Mouse (Mus musculus) heart, postnatal 14 days (tissue): Measurements from ENCODE around the gene Xpot. TPM values are rescaled to one million over a fixed set of nuclear protein-coding genes. Genes with fewer than 3 reads are reported as not detected.

Source experiments
- DNase-seq, 2 experiments: peaks; one replicate each; pipeline ENCODE4 v3.0.0; 2021 to 2022
- intact Hi-C: fragments of 180-260 bp; cut with DNase I; formaldehyde crosslinking; loops from one replicate; pipeline ENCODE4 v1.15.1; 2025
- total RNA-seq, 2 experiments: library from RNA; stranded (reverse); gene quantifications; 2 replicates each; pipeline ENCODE4 v1.2.3; 2021

Gene Xpot
- total RNA-seq, 2 experiments from 2014 or later = 24.5 to 25.7 TPM

DNA sequence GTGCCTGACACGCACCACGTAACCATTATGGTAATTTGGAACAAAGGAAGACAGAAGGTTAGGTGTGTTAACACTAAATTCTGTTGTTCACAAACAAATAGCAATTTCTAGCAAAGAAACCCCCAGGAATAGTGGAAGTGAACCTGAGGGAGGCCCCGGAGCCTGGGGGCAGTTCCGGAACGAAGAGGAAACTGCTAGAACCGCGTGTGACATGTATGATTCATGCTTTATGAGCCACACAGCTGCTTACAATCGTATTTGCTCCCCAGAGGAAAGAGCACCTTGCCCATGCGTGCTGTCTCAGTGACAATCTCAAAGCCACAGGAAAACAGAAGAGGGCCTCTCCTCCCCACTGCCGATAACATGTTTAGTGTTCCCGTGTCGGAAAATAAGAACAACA is 43.1 kb downstream of the Xpot start:
- DNase-seq = no peak
- intact Hi-C loops = no loop called here

DNA sequence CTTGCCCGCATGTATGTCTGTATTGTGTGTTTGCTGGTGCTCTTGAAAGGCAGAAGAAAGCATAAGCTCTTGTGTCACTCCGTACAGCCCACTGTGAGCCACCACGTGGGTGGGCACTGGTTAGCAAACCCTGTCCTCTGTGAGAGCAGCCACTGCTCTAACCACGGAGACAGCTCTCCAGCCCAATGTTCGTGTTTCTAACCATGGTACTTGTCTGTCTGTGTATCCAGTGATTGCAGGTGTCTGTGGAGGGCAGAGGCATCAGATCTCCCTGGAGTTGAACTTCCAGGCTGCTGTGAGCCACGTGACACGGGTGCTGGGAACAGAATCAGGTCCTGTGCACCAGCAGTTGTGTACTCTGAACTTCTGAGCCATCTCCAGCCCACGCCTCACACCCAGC is 43.8 kb downstream of the Xpot start:
- intact Hi-C loops = no loop called here
- DNase-seq = no peak

DNA sequence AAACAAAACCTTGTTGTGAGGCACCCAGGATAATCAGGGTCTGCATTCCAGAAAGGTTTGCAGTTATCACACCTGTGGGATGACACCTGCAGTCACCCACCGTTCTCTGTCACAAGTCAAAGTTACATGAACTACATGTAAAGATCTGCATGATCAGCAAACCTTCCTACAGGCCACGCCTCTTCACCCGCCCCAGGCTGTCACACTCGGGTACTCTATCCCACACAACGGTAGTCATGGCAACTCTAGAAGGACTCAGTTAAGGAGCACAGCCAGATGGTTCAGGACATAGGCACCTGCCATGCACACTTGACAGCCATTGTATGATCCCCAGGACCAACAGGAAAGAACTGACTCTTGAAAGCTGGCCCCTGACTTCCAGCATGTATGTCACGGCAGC is 44.7 kb downstream of the Xpot start:
- intact Hi-C loops = no loop called here
- no peak for DNase-seq

DNA sequence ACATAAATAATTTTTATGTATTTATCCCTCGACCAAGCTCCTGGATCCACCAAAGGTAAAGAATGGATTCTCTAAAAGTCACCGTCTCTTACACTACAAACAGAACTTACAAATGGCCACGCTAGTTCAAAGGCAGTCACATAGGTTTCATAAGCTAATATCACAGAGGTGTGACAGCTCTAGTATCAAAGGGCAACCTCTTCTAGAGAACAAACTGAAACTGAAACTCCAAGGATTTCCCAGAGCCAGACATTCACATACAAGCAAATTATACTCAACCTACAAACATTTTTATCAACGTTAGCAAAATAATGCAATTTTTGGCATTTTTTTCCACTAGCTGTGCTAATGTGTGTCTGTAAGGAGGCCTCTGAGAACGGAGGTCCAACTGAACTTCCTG is 45.8 kb downstream of the Xpot start:
- intact Hi-C loops = no loop called here
- no peak for DNase-seq

DNA sequence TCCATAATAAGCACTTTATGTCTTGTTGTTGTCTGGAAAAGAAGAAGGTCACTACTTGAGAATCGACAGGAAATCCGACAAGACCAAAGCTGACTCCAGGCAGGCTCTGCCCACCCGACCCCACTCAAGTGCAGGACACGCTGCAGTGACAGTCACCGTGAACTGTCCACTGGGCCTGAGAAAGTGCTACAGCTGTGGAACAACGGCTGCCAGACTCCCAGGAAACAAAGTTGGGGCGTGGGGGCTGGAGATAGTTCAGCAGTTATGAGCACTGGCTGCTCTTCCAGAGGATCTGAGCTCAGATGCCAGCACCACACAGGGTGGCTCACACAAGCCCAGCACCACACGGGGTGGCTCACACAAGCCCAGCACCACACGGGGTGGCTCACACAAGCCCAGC is 49.8 kb downstream of the Xpot start:
- intact Hi-C loops = no loop called here

DNA sequence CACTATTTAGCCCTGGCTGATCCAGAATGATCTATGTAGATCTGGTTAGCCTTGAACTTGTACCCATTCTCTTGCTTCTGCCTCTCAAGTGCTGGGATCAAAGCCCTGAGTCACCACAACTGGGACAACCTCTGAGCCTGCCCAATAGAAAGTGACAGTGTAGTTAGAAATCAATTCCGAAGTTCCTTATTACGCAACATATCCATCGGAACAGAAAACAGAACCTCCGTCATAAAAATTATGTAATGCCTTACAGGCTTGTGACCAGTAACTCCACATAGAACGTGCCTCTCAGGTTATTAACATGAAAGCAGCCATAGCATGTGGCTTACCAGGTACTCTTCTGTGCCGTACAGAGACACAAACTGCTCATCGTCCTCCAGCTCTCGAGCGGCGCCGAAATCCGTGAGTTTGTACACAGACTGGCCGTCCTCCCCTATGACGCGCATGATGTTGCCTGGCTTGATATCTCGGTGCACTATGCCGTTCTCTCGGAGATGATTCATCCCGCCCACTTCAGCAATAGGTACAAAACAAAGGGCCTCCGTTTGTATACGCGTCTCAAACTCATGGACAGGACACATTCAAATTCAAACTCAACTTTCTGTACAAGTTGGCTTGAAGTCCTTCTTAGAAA is 54.5 kb downstream of the Xpot start:
- intact Hi-C loops = no loop called here
- no peak for DNase-seq

More for the DNA sequence above, 49.8 kb downstream of the Xpot start:
- no peak for DNase-seq

DNA sequence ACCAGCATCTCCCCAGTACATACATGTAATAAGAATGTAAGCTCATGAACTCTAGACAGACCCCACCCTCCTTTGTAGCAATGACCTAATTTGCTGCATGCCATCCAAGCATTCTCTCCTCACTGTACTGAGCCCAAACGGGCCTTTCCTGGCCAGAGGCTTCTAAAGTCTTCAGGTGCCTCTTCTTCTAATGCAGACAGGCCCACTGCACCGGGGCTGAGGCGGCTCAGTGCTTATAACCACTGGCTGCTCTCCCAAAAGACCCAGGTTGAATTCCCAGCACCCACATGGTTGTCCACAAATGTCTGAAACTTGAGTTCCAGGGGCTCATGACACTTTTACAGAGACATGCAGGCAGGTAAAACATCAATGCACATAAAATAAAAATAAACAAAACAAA is 55.1 kb downstream of the Xpot start:
- intact Hi-C loops = no loop called here
- DNase-seq = no peak

DNA sequence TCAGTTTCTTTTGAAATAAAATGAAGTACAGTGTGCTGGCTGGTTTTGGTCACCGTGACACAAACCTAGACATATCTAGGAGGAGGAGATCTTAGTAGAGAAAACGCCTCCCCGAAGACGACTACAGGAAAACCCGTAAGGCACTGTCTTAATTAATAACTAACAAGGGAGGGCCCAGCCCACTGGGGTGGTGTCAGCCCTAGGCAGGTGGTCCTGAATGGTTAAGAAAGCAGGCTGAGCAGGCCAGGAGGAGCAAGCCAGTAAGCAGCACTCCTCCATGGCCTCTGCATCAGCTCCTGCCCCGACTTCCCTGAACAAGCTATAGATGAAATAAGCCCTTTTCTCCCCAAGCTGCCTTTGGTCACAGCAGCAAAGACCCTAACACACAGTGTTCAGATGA is 56.3 kb downstream of the Xpot start:
- intact Hi-C loops = no loop called here
- no peak for DNase-seq

DNA sequence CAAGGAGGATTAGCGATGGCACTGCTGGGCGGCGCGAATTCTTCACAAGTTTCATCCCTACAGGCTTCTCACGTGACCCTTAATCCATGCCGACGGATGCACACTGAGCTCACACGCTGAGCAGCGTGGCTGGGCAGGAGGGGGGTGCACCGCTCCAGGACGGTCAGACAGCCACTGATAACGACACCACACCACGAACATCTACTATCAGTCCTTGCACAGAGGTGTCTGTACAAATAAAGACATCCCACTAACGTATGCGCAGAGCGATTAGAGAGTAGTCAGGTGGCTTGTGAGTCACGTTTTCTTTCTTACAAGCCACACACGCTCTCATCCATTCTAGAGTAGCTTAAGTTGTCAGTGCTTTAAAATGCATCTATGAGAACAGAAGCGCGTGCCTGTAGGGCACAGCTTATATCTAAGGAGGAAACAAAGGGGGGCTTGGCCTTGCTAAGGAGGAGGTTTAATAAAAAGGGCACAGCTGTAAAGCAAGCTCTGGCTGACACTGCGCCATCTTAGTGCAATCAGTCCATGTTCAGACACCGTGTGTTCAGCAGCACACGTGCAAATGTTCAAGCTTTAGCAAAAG is 57.0 kb downstream of the Xpot start:
- no peak for DNase-seq
- intact Hi-C loops = no loop called here

DNA sequence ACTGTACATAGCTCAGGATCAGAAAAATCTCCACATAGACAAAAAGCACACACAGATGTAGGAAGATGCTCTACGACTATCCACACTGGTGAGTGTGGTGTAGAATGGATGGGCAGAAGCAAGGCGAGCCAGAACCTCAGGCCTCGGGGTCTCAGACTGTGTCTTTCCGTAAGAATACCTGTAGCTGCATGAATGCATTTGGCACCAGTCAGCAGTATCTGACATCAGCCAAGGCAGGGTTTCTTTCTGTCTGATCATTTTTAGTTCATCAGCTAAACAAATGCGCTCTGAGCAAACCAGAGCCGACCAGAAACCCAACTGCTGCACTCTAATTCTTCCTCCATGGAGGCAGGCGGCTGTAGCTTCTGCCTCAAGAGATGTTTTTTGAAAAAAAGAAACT is 57.6 kb downstream of the Xpot start:
- intact Hi-C loops = no loop called here
- DNase-seq = no peak

DNA sequence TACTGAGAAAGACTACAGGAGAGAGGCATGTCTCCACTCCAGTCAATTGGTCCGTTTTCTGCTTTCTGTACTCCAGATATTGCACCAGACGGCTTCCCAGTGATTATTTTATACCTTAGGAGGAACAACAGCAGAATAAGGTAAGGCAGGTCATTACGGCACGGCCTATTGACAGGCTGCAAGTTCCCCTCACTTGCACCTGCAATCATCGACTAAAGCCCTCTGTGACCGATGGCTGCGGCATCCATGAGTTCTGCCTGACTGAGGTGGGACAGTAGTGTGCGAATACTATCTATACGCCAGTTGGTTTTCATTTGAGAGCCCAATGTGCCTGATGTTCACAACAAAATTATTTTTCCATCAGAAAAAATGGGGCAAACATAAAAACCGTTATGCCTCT is 58.1 kb downstream of the Xpot start:
- DNase-seq = no peak
- intact Hi-C loops = no loop called here

DNA sequence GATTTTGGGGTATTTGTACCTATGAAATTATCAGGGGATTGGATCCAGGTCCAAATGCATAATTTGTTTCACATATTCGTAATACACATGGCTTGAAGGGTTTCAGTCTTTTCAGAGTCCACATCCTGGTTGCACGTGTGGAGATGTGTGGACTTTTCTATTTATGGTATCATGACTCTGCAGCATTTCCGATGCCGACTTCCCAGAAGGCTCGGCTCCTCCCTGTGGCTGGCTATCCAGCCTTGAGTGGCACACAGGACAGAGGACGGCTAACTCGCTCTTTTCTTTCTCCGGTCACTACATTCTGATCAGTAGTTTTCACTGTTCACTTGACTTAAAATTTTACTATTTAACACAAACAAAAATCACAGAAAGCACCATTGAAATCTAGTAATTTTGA is 61.7 kb downstream of the Xpot start:
- no peak for DNase-seq
- intact Hi-C loops = no loop called here

DNA sequence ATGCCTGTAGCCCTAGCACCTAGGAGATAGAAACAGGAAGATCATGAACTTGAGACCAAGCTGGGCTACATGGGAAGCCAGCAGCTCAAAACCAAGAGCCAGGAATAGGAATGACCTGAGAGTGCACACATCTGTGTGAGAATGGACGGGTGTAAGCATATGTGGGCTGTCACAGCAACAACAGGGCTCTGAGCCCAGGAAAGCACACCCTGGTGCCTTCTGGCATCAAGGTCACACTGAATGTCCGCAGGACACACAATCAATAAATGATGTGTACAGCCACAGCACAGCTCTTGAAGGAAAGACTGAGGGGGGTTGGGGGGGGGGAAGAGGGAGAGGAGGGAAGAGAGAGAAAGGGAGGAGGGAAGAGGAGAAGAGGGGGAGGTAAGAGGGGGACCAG is 67.9 kb downstream of the Xpot start:
- intact Hi-C loops = no loop called here
- DNase-seq = no peak

DNA sequence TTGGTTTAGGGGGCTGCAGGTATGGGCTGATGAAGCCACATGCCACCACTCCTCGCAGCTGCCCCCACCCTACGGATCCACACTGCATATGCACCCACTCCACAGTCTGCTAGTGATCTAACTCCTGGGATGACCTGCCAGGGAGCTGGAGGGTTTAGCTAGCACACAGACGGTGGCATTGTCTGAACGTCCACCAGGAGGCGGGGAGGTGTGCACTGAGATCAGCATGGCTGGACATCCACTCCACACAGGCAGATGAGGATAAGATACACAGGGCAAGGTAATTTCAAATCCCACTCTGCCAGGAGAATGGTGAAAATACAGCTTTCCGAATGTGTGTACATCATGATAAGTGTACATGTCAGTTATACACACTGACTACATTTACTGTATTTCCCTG is 69.9 kb downstream of the Xpot start:
- intact Hi-C loops = no loop called here
- DNase-seq = no peak

DNA sequence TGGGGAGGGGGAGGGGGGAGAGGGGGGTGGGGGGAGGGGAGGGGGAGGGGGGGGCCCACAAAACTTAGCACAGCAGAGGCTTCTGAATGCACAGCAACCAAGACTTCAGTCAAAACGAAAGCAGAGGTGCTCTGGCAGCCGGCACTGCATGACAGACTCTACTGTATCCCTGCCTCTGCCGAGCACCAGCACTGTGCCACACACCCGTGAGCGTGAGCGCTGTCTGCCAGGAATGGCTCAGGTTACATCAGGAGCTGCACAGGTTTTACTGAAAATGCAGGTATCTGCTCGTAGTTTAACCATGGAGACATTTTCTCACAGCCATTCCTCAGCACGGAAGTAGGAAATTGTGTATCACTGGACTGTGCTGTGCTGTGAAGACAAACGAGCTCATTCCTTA is 75.8 kb downstream of the Xpot start:
- intact Hi-C loops = no loop called here
- DNase-seq = no peak

DNA sequence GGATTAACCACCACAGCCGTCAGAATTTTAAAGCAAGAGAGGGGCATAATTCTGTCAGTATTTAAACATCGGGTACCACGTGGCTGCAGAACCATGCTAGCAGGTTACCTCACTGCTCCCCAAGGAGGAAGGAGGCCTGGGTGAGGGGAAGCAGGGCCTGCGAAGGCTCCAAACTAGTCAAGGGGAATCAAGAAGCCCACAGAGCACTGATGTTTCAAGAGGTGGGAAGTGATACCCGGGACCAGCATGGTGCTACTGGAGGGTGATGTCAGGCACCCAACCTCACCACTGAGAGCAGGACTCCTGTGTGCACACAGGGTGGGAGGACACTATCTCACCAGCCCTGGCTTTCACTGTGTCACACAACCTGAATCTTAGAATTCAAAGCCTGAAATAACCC is 76.5 kb downstream of the Xpot start:
- intact Hi-C loops = no loop called here
- no peak for DNase-seq

DNA sequence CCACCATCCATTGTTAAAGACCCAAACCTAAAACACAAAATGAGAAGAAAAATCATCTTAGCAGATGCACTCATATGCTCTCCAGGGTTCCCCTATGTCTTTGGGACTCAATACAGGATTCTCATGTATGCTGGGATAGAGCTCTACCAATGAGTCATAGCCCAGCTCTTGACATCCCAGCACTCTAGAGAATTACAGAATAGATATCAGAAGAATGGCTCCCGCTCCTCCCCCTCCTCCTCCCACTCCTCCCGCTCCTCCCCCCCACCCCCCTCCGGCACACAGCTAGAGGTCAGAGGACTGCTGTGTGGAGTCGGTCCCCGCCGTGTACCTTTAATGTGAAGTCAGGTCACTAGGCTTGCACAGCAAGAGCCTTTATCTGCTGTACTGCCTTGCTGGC is 79.0 kb downstream of the Xpot start:
- intact Hi-C loops = no loop called here
- no peak for DNase-seq

DNA sequence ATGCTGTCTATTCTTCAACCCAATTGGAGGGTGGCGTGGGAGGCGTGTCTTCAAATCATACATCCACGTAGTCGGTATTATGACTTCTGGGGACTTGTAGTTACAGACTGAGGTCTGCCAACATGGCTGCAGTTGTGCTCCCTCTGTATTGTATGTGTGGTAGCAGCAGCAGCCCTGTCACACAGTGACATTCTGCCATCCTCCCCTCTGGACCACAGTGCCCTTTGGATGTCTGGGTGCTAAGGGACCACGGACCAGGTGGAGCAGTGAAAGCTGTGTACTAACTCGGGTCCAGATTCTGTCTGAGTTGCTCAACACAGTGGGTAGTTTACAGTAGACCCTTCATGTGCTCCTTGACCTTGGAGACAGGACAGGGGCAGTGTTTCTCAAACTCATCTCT is 82.6 kb downstream of the Xpot start:
- intact Hi-C loops = no loop called here
- DNase-seq = no peak

DNA sequence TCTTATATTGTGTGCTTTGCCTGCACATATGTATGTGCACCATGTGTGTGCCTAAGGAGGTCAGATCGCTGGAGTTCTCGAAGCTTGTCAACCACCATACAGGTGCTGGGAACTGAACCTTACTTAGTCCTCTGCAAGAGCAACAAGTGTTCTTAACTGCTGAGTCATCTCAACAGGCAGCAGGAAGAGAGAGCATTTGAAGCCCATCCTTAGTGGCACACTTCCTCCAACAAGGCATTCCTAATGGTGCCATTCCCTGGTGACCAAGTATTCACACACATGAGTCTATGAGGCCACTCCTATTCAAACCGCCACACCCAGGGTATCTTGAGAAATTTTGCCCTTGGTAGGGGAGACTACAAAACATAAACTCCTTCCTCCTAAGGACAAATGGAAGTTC is 84.0 kb downstream of the Xpot start:
- no peak for DNase-seq
- intact Hi-C loops = no loop called here
